Mouse (Mus musculus) adrenal gland (tissue): ENCODE results near the gene Fam186b.

Experiments used
- intact Hi-C: fragments of 180-260 bp; cut with DNase I; formaldehyde crosslinking; loops from one replicate; pipeline ENCODE4 v1.15.1; 2025
- long read RNA-seq, 2 experiments: library from polyadenylated mRNA; unstranded; transcript quantifications; one replicate each; pipeline ENCODE4 v2.0.0; 2020; ENCODE audit warnings: borderline replicate concordance in 1 of 2; ENCODE audit not compliant: insufficient replicate concordance in 1 of 2

Gene Fam186b
- long read RNA-seq, experiment 1, result 0 reads
- long read RNA-seq, experiment 2, result 0 reads

- intact Hi-C loops, result no loop called here
Measured at GRCm38 (mm10) chr15:99295484-99295981, at the start of gene Fam186b. TSS of gene Fam186b (minus strand) at chr15:99295888.

GRCm38 (mm10) chr15:99344961-99345360 is 49.3 kb upstream of the Fam186b start:
- intact Hi-C loops, result no loop called here

- intact Hi-C loops, result no loop called here
Measured at GRCm38 (mm10) chr15:99344148-99344870, 48.6 kb upstream of the Fam186b start.

- intact Hi-C loops, result no loop called here
Measured at GRCm38 (mm10) chr15:99343414-99344147, 47.9 kb upstream of the Fam186b start.

GRCm38 (mm10) chr15:99342194-99342981 is 46.7 kb upstream of the Fam186b start:
- intact Hi-C loops, result no loop called here

GRCm38 (mm10) chr15:99341102-99341501 is 45.4 kb upstream of the Fam186b start:
- intact Hi-C loops, result no loop called here

GRCm38 (mm10) chr15:99339669-99340068 is 44.0 kb upstream of the Fam186b start:
- intact Hi-C loops, result no loop called here

GRCm38 (mm10) chr15:99338916-99339315 is 43.2 kb upstream of the Fam186b start:
- intact Hi-C loops, result no loop called here

GRCm38 (mm10) chr15:99335801-99336320 is 40.2 kb upstream of the Fam186b start:
- intact Hi-C loops, result no loop called here

- intact Hi-C loops, result loop anchor here (5.0 kb wide), 1 partner anchor 33 kb away; no protein-coding TSS in a partner anchor
Measured at GRCm38 (mm10) chr15:99334500-99334899, 38.8 kb upstream of the Fam186b start.

- intact Hi-C loops, result loop anchor here (5.0 kb wide), 1 partner anchor 34 kb away; no protein-coding TSS in a partner anchor
Measured at GRCm38 (mm10) chr15:99333676-99334065, 38.0 kb upstream of the Fam186b start.

- intact Hi-C loops, result loop anchor here (5.0 kb wide), 1 partner anchor 34 kb away; no protein-coding TSS in a partner anchor
Measured at GRCm38 (mm10) chr15:99332921-99333675, 37.4 kb upstream of the Fam186b start.

GRCm38 (mm10) chr15:99332111-99332510 is 36.4 kb upstream of the Fam186b start:
- intact Hi-C loops, result loop anchor here (5.0 kb wide), 1 partner anchor 35 kb away; no protein-coding TSS in a partner anchor

- intact Hi-C loops, result loop anchor here (5.0 kb wide), 1 partner anchor 36 kb away; no protein-coding TSS in a partner anchor
Measured at GRCm38 (mm10) chr15:99331341-99331740, 35.7 kb upstream of the Fam186b start.

- intact Hi-C loops, result loop anchor here (5.0 kb wide), 1 partner anchor 37 kb away; no protein-coding TSS in a partner anchor
Measured at GRCm38 (mm10) chr15:99330324-99330723, 34.6 kb upstream of the Fam186b start.

- intact Hi-C loops, result no loop called here
Measured at GRCm38 (mm10) chr15:99328011-99328410, 32.3 kb upstream of the Fam186b start.

GRCm38 (mm10) chr15:99326959-99327358 is 31.3 kb upstream of the Fam186b start:
- intact Hi-C loops, result no loop called here

GRCm38 (mm10) chr15:99326407-99326806 is 30.7 kb upstream of the Fam186b start:
- intact Hi-C loops, result no loop called here

GRCm38 (mm10) chr15:99325598-99325997 is 29.9 kb upstream of the Fam186b start:
- intact Hi-C loops, result no loop called here

GRCm38 (mm10) chr15:99324151-99324550 is 28.5 kb upstream of the Fam186b start:
- intact Hi-C loops, result no loop called here
